Mouse (Mus musculus): ENCODE results near the gene Calm4. TPM values are rescaled to one million over a fixed set of nuclear protein-coding genes. Genes with fewer than 3 reads are reported as not detected.

Calm4 gene
- polyA plus RNA-seq, 1 experiment from 2014 or later, result not detected

Other genes with a start within 250 kb of the Calm4 start
- 15.3 and 17.3 TPM in 2 replicates for gene Fam208b, start 226.6 kb upstream of the Calm4 start, polyA plus RNA-seq (2015; fragmentation: Nextera tagmentation; extraction: Ambion mirVana)
- gene Asb13, start 203.7 kb upstream of the Calm4 start, polyA plus RNA-seq (2015; fragmentation: Nextera tagmentation; extraction: Ambion mirVana), result 12.2 and 14.9 TPM in 2 replicates
- not detected in 2 replicates for gene Calml3, start 33.4 kb upstream of the Calm4 start, polyA plus RNA-seq (2015; fragmentation: Nextera tagmentation; extraction: Ambion mirVana)
- not detected in 2 replicates for gene Calm5, start 16.4 kb downstream of the Calm4 start, polyA plus RNA-seq (2015; fragmentation: Nextera tagmentation; extraction: Ambion mirVana)
- 18.0 and 21.4 TPM in 2 replicates for gene Net1, start 80.5 kb downstream of the Calm4 start, polyA plus RNA-seq (2015; fragmentation: Nextera tagmentation; extraction: Ambion mirVana)
- not detected in 2 replicates for gene Tubal3, start 80.5 kb downstream of the Calm4 start, polyA plus RNA-seq (2015; fragmentation: Nextera tagmentation; extraction: Ambion mirVana)
- not detected in 2 replicates for gene Ucn3, start 107.6 kb downstream of the Calm4 start, polyA plus RNA-seq (2015; fragmentation: Nextera tagmentation; extraction: Ambion mirVana)
- 0.79 and 0.88 TPM in 2 replicates for gene Akr1c14, start 211.3 kb downstream of the Calm4 start, polyA plus RNA-seq (2015; fragmentation: Nextera tagmentation; extraction: Ambion mirVana)